Mouse (Mus musculus): Measurements from ENCODE around the gene Msl1. TPM values are rescaled to one million over a fixed set of nuclear protein-coding genes. Genes with fewer than 3 reads are reported as not detected.
A peak's percentile ranks its signal among the peaks of the same experiment; 100 is the strongest.

Msl1 gene
- polyA plus RNA-seq, 1 experiment from 2014 or later: 11.3 TPM

- ATAC-seq (ENCODE audit: low FRiP score, low TSS enrichment): peak; percentile 74
- H3K27ac ChIP-seq (replicated peaks): peak overlapping the region; percentile 74
- no peaks in the 10 kb centered on the region for H3K9me3 ChIP-seq (ENCODE audit: control insufficient read depth, low read length)
- H3K4me1 ChIP-seq (replicated peaks; ENCODE audit: control insufficient read depth, insufficient read depth): peaks cover 8% of the 10 kb centered on the region; the same call in 1 of the 2 replicates
- H3K27me3 ChIP-seq (ENCODE audit: control insufficient read depth, insufficient read depth, low read length): no peaks in the 10 kb centered on the region
- peak; percentile 73 for DNase-seq (ENCODE audit: low spot score)
- peaks cover 19% of the 10 kb centered on the region for H3K36me3 ChIP-seq (ENCODE audit: control insufficient read depth, insufficient read depth, low read length)
- no peak for TF ChIP-seq EP300 (optimal IDR thresholded peaks at IDR 0.05)
- TF ChIP-seq CTCF (IDR thresholded peaks at IDR 0.05; ENCODE audit: low read depth): peak; percentile 73
- no peak overlapping the region for H3K9ac ChIP-seq (ENCODE audit: low read length)
- H3K4me3 ChIP-seq (ENCODE audit: low read depth, low read length): no peak overlapping the region
- WGBS: 53% methylated on average over 17 of the region's 17 CpGs
- H3K4me2 ChIP-seq (replicated peaks; ENCODE audit: low read depth): 0 out of 2 replicates have a peak overlapping the region, but pooled peaks have one; percentile 8
Observed at GRCm38 (mm10) chr11:98762756-98763501, 32.4 kb upstream of the Msl1 start.

DNA sequence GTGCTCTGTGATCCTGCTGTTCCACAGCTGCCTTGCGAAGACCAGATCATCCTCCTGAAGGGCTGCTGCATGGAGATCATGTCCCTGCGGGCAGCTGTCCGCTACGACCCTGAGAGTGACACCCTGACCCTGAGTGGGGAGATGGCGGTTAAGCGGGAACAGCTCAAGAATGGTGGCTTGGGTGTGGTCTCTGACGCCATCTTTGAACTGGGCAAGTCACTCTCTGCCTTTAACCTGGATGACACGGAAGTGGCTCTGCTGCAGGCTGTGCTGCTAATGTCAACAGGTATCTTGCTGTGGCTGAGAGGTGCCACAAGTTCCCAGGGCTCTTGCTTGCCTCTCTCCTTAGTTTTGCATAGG is 31.8 kb upstream of the Msl1 start:
- ATAC-seq (ENCODE audit: low FRiP score, low TSS enrichment): peak; percentile 45
- Histone ChIP-seq H3K9ac (ENCODE audit: low read length) (no peak overlapping the region), H3K4me2 (replicated peaks; ENCODE audit: low read depth) (0 out of 2 replicates have a peak overlapping the region, but pooled peaks have one; percentile 8), H3K27me3 (ENCODE audit: control insufficient read depth, insufficient read depth, low read length) (no peaks in the 10 kb centered on the region), H3K36me3 (ENCODE audit: control insufficient read depth, insufficient read depth, low read length) (peaks cover 19% of the 10 kb centered on the region), H3K4me1 (replicated peaks; ENCODE audit: control insufficient read depth, insufficient read depth) (peaks cover 8% of the 10 kb centered on the region; the same call in 1 of the 2 replicates), H3K27ac (replicated peaks) (peak overlapping the region; percentile 74), H3K9me3 (ENCODE audit: control insufficient read depth, low read length) (no peaks in the 10 kb centered on the region), H3K4me3 (ENCODE audit: low read depth, low read length) (no peak overlapping the region)
- DNase-seq (ENCODE audit: low spot score): no peak
- WGBS: 78% methylated on average over 8 of the region's 8 CpGs
- no peak for TF ChIP-seq EP300 (optimal IDR thresholded peaks at IDR 0.05)
- TF ChIP-seq CTCF (IDR thresholded peaks at IDR 0.05; ENCODE audit: low read depth): no peak

- no peak overlapping the region for H3K4me3 ChIP-seq (ENCODE audit: low read depth, low read length)
- H3K27ac ChIP-seq (replicated peaks): peak overlapping the region; percentile 74; the same call in 1 of the 2 replicates
- no peak overlapping the region for H3K9ac ChIP-seq (ENCODE audit: low read length)
- H3K9me3 ChIP-seq (ENCODE audit: control insufficient read depth, low read length): no peaks in the 10 kb centered on the region
- no peak overlapping the region for H3K4me2 ChIP-seq (replicated peaks; ENCODE audit: low read depth)
- H3K4me1 ChIP-seq (replicated peaks; ENCODE audit: control insufficient read depth, insufficient read depth): peaks cover 8% of the 10 kb centered on the region; the same call in 1 of the 2 replicates
- ATAC-seq (ENCODE audit: low FRiP score, low TSS enrichment) (no peak), DNase-seq (ENCODE audit: low spot score) (peak; percentile 14)
- H3K27me3 ChIP-seq (ENCODE audit: control insufficient read depth, insufficient read depth, low read length): no peaks in the 10 kb centered on the region
- TF ChIP-seq CTCF (IDR thresholded peaks at IDR 0.05; ENCODE audit: low read depth) (no peak), EP300 (optimal IDR thresholded peaks at IDR 0.05) (no peak)
- 82% methylated on average over 18 of the region's 18 CpGs for WGBS
- H3K36me3 ChIP-seq (ENCODE audit: control insufficient read depth, insufficient read depth, low read length): peaks cover 23% of the 10 kb centered on the region
Observed at GRCm38 (mm10) chr11:98764091-98764490, 31.2 kb upstream of the Msl1 start.

- no peak overlapping the region for H3K9ac ChIP-seq (ENCODE audit: low read length)
- TF ChIP-seq CTCF (IDR thresholded peaks at IDR 0.05; ENCODE audit: low read depth): no peak
- no peak for TF ChIP-seq EP300 (optimal IDR thresholded peaks at IDR 0.05)
- H3K4me1 ChIP-seq (replicated peaks; ENCODE audit: control insufficient read depth, insufficient read depth): peaks cover 8% of the 10 kb centered on the region; the same call in 1 of the 2 replicates
- H3K27ac ChIP-seq (replicated peaks): no peak overlapping the region
- H3K36me3 ChIP-seq (ENCODE audit: control insufficient read depth, insufficient read depth, low read length): peaks cover 27% of the 10 kb centered on the region
- H3K27me3 ChIP-seq (ENCODE audit: control insufficient read depth, insufficient read depth, low read length): no peaks in the 10 kb centered on the region
- H3K4me3 ChIP-seq (ENCODE audit: low read depth, low read length): no peak overlapping the region
- no peaks in the 10 kb centered on the region for H3K9me3 ChIP-seq (ENCODE audit: control insufficient read depth, low read length)
- DNase-seq (ENCODE audit: low spot score) (no peak), ATAC-seq (ENCODE audit: low FRiP score, low TSS enrichment) (no peak)
- H3K4me2 ChIP-seq (replicated peaks; ENCODE audit: low read depth): no peak overlapping the region
Observed at GRCm38 (mm10) chr11:98764746-98765145, 30.6 kb upstream of the Msl1 start.

GRCm38 (mm10) chr11:98765421-98766309 is 29.7 kb upstream of the Msl1 start:
- Histone ChIP-seq H3K9me3 (ENCODE audit: control insufficient read depth, low read length) (no peaks in the 10 kb centered on the region), H3K27me3 (ENCODE audit: control insufficient read depth, insufficient read depth, low read length) (no peaks in the 10 kb centered on the region), H3K4me2 (replicated peaks; ENCODE audit: low read depth) (no peak overlapping the region), H3K36me3 (ENCODE audit: control insufficient read depth, insufficient read depth, low read length) (peaks cover 31% of the 10 kb centered on the region), H3K4me1 (replicated peaks; ENCODE audit: control insufficient read depth, insufficient read depth) (peaks cover 8% of the 10 kb centered on the region; the same call in 1 of the 2 replicates), H3K9ac (ENCODE audit: low read length) (peak overlapping the region; percentile 13; the same call in 1 of the 2 replicates), H3K27ac (replicated peaks) (0 out of 2 replicates have a peak overlapping the region, but pooled peaks have one; percentile 56), H3K4me3 (ENCODE audit: low read depth, low read length) (no peak overlapping the region)
- ATAC-seq (ENCODE audit: low FRiP score, low TSS enrichment): no peak
- WGBS: 49% methylated on average over 7 of the region's 9 CpGs
- DNase-seq (ENCODE audit: low spot score): peak; percentile 22
- no peak for TF ChIP-seq CTCF (IDR thresholded peaks at IDR 0.05; ENCODE audit: low read depth)
- TF ChIP-seq EP300 (optimal IDR thresholded peaks at IDR 0.05): no peak

All from stomach, postnatal 0 days (tissue).